Mouse (Mus musculus) lung, adult 2 months (tissue): ENCODE measurements around the gene Slc6a4. TPM values are rescaled to one million over a fixed set of nuclear protein-coding genes. Genes with fewer than 3 reads are reported as not detected.

Source experiments
- DNase-seq: peaks from one replicate; pipeline ENCODE4 v3.0.0; 2022
- H3K4me1 ChIP-seq: fragments of 200-500 bp; 2 replicates; pipeline ENCODE4 v1.6.1; 2011; ENCODE audit warnings: low read length; ENCODE audit not compliant: control insufficient read depth, insufficient read depth
- H3K4me3 ChIP-seq: fragments of 200-500 bp; replicated peaks from 2 replicates; pipeline ENCODE3; 2011; ENCODE audit warnings: low read depth, mild to moderate bottlenecking, control low read depth, low read length; ENCODE audit errors: extremely low read depth
- CTCF ChIP-seq: fragments of 200-500 bp; IDR thresholded peaks from 2 replicates; pipeline ENCODE4 v1.5.1; 2011; ENCODE audit warnings: mild to moderate bottlenecking, low read length, control low read depth; ENCODE audit not compliant: insufficient read depth
- POLR2A ChIP-seq: fragments of 200-500 bp; IDR thresholded peaks from 2 replicates; pipeline ENCODE4 v1.6.1; 2011; ENCODE audit warnings: low read depth, mild to moderate bottlenecking, control low read depth, low read length, borderline replicate concordance; ENCODE audit errors: extremely low read depth
- WGBS: fragments of 180-500 bp; shearing (Covaris S2); methylation state at CpG from one replicate; pipeline ENCODE4 v1.1.7; 2018; 5-methylcytosine and 5-hydroxymethylcytosine counted together
- polyA plus RNA-seq: library from polyadenylated mRNA; depleted of rRNA; stranded (reverse); fragments of >200 nt; gene quantifications from 2 replicates; pipeline ENCODE4 v1.2.3, GENCODE M21; 2012; rRNA removed

Slc6a4 gene
- 6.1 and 9.5 TPM in 2 replicates for polyA plus RNA-seq

DNA sequence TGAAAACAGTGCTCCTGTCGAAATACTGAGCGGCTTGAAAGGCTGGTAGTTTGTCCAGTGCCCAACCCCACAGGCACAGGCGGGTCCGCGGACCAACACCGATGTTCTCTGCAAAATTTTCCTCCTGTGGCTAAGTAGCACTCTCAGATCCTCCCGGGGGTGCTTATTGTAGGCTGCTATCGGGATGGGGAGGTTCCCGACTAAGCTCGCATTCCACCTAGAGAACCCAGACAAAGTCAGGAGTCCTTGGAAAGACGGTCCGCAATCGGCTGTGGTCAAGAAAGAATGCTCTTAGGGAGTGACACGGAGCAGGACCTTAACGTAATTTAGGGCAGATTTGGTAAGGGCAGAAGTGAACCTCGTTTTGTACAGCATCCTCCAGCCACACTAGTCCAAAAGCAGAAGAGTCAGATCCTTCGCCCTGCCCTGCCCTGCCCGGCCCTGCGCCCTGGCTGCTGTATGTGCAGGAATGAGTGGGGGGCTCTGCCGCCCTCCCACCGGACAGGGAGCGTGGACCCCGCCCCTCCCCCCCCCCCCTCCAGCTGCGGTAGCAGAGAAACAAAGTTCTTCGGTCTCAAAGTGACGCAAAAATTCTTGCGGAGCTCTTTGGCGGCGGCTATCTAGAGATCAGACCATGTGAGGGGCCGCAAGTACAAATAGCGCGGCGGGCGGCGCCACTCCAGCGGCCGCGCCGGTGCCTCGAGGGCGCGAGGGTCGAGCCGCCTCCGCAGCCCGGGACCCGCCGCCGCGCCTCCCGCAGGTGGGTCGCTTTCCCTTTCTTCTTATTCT lies at the start of gene Slc6a4:
Gene Slc6a4 (plus strand): TSS at position 688 of the 789 bp plus-strand sequence.
- TF ChIP-seq CTCF (no peak), POLR2A (no peak)
- peaks cover 20% of the 10 kb centered on the region for H3K4me1 ChIP-seq
- WGBS, result under 1% methylated on average over 52 of the region's 52 CpGs
- peak within 1 kb of the TSS; percentile 39 for H3K4me3 ChIP-seq
- peak; percentile 33 for DNase-seq

DNA sequence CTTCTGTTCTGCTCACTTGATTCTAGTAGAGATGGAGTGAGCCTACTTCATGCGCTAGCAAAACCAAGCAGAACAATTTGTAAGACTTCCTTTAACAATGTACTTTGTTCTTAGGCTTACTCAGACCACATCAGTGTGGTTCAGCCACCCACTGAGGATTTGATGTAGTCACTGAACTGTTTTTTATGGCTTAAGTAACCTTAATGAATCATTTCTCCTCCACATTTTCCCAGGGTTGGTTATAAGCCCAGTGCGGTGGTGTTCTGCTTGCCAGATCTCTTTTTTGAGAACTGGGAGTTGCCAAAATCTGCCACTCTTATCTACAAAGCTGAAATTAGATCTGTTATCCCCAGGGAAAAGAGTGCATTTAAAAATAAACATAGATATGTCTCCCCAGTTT lies 44.9 kb upstream of the Slc6a4 start:
- WGBS, result 72% methylated on average over 2 of the region's 2 CpGs
- Histone ChIP-seq H3K4me3 (no peak overlapping the region), H3K4me1 (no peaks in the 10 kb centered on the region)
- no peak for DNase-seq
- TF ChIP-seq POLR2A (no peak), CTCF (no peak)

DNA sequence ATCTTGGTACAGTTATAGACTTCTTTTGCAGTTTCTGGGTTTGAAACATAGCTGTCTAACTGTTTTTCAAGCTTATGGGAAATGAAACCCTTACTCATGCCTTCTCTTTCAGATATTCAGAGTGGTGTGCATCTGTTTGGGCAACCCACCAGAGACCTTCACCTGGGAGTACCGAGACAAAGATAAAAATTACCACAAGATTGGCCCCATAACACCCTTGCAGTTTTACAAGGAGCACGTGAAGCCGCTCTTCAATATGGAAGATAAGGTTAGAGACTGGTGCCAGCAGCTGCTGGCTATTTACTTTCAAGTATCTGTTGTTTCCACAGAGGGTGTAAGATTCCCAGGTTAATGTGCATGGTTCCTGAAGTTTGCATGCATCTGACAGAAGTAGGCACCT lies 32.7 kb upstream of the Slc6a4 start:
- H3K4me1 ChIP-seq, result no peaks in the 10 kb centered on the region; the same call in 1 of the 2 replicates
- TF ChIP-seq CTCF, result no peak
- no peak for DNase-seq
- no peak overlapping the region for H3K4me3 ChIP-seq
- 88% methylated on average over 3 of the region's 3 CpGs for WGBS

DNA sequence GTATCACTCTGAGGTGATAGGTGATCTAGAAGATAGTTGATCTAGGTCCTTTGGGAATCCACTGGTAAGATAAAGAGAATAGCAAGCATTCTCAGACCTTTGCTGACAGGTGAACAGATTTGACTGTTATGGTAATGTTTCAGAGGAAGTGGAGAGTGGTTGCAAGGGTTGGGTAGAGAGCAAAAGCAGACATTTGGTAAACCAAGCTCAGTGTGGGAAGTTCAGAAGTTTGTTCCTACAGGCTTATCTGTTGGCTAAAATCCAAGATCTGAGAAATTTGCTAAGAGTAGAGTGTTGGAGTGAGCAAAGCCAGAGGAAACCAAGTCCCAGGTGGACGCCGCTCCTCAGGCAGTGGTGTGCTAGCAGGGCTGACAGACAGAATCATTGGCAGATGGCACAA lies 28.1 kb upstream of the Slc6a4 start:
- Histone ChIP-seq H3K4me1 (no peaks in the 10 kb centered on the region; the same call in 1 of the 2 replicates), H3K4me3 (no peak overlapping the region)
- no peak for DNase-seq
- WGBS, result 77% methylated on average over 2 of the region's 2 CpGs
- TF ChIP-seq POLR2A, result no peak
- no peak for TF ChIP-seq CTCF

DNA sequence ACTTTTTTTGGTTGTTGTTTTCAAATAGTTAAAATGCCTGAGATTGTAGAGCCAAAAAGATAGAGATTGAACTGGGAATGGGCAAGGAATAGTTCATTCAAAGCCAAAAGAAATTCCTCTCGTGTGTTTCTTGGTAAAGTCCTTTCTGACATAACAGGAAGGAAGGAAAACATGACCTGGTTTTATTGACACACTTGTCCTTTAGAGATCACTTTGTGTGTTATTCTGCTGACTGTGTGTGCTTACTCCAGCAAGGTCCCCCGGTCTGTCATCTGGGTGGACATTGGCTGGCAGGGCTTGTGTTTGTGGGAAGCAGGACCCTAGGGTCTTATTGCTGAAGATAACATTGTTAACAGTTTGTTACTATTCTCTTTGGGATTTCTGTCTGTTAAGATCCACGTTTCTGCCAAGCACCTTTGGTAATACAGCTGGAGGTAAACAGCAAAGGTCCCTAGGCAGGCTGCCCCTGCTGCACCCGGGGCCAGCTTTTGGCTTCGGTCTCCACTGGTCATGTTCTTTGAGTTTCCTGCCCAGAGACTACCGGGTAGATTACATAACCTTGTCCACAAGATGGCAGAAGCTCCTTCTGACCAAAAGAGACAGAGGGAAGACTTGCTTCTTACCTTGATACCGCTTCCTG lies 23.6 kb upstream of the Slc6a4 start:
- 63% methylated on average over 7 of the region's 7 CpGs for whole genome bisulfite sequencing
- Histone ChIP-seq H3K4me1 (no peaks in the 10 kb centered on the region), H3K4me3 (no peak overlapping the region)
- no peak for DNase-seq
- TF ChIP-seq POLR2A, result no peak
- no peak for TF ChIP-seq CTCF

DNA sequence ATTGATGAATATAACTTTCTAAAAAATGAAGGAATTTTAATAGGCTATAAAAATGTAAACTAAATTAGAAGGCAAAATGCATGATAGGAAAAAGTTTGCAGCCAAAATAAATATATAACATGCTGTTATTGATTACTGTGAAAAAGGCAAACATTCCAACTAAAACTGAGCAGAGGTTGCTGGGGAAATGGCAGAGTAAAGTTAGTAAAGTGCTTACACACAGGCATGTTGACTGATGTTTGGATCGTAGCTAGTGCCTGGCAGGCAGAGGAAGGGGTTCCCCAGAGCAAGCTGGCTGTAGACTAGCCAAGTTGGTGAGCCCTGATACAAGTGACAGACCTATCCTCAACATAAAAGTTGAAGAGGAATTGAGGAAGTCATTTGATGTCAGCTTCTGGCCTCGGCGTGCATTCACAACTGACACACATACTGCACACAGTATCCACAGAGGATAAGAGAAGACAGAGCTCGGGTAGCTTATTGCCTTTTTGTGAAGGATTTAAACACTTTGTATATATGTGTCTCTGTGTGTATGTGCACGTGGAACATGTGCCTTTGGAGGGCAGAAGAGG lies 16.7 kb upstream of the Slc6a4 start:
- Histone ChIP-seq H3K4me3 (no peak overlapping the region), H3K4me1 (no peaks in the 10 kb centered on the region)
- no peak for TF ChIP-seq CTCF
- no peak for TF ChIP-seq POLR2A
- DNase-seq, result no peak
- 69% methylated on average over 5 of the region's 5 CpGs for WGBS

DNA sequence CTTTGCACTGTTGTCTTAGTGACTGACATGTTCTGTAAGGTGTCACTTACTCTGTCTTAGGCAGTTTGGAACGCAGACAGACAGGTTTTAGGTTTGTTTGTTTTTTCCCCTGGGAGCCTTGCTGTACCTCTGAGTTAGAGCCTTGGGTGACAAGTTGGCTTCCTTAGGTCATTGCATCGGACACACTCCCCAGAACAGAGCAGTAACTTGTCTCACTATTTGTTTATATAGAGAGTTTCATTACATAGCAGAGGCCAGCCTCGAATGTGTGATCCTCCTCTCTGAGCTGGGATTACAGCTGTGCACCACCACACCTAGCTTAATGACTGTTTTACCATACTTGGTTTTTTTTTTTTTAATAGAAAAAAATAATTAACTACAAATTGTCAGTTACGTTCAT lies 16.0 kb upstream of the Slc6a4 start:
- TF ChIP-seq CTCF, result no peak
- TF ChIP-seq POLR2A, result no peak
- 46% methylated on average over 4 of the region's 4 CpGs for WGBS
- no peak for DNase-seq
- H3K4me1 ChIP-seq, result no peaks in the 10 kb centered on the region
- H3K4me3 ChIP-seq, result no peak overlapping the region

DNA sequence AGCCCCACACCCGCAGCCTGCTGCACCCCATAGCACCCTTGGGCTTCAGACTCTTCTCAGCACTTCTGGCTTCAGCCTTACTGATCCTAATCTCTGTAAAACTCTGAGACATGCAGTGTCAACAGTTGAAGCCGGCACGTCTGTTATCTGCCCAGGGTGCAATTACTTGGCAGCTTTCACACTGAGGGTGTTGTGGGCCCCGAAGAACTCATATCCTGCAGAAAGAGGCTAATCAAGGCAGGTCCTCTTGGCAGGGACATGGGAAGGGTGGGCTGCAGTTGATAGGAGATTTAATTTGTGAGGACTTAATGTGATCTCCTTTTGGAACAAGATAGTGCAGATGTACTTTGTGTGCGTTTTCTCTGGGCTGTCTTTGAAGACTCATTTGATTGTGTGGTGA lies 14.8 kb upstream of the Slc6a4 start:
- no peak for TF ChIP-seq POLR2A

DNA sequence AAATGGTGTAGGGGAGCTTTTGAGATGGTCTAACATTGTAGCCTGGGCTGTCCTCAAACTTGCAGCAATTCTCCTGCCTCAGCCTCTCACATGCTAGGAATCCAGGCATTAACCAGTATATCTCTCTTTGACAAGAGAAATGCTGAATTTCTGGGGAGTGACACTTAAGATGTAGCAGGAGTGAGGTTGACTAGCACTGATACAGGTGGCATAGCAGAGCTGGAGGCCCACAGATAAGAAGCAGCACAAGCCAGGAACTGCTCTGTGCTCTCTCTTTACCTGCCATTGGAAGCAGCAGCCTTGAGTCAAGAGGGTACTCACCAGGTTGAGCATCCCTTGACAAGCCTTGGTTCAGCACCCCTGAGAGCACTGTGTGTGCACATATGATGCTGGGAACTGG lies 14.2 kb upstream of the Slc6a4 start:
- no peak for DNase-seq

More for the DNA sequence above, 14.8 kb upstream of the Slc6a4 start:
- no peak for DNase-seq
- no peaks in the 10 kb centered on the region for H3K4me1 ChIP-seq
- 59% methylated on average over 5 of the region's 5 CpGs for WGBS
- H3K4me3 ChIP-seq, result no peak overlapping the region

DNA sequence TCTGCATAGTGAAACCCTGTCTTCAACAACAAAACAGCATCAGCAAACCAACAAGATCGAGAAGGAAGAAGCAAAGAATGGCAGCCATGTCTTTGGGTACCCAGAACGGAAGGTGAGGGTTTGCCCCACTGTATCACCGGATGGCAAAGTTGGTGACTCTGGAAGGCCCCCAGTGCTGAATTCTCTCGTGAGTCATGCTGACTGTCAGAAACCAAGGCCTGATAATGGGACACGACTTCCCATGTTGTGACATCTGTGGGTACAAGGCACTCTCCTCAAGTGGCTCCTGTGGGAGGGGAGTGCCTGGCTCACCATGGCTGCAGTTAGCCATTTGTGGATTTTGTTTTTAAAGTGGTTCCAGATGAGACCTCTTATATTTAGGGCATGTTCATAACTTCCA lies 7.6 kb upstream of the Slc6a4 start:
- Histone ChIP-seq H3K4me3 (no peak overlapping the region), H3K4me1 (peaks cover 3% of the 10 kb centered on the region)
- WGBS, result 64% methylated on average over 5 of the region's 5 CpGs
- TF ChIP-seq POLR2A, result no peak
- no peak for DNase-seq

More for the DNA sequence above, 14.2 kb upstream of the Slc6a4 start:
- Histone ChIP-seq H3K4me1 (no peaks in the 10 kb centered on the region), H3K4me3 (no peak overlapping the region)
- TF ChIP-seq CTCF, result no peak
- no peak for TF ChIP-seq POLR2A
